Mouse (Mus musculus) embryonic stem cell, embryonic (primary cell): ENCODE measurements at regions not wholly inside any gene's neighbourhood (a gene's known extent, or its start where the extent isn't known, plus 50 kb on each side); places are given as distances from the start of the nearest gene placed in this dataset.

Source experiments
- CTCF ChIA-PET, 4 experiments: fragments of 300-600 bp in 2 of 4; fragments of 350-600 bp in 2 of 4; sonication (Branson Sonifier 250); formaldehyde crosslinking; loops; one replicate each; lab custom pipeline; 2022; ENCODE audit warnings: inconsistent platforms in 2 of 4; lab: Charles Lee
- POLR2A ChIA-PET, 4 experiments: fragments of 300-600 bp in 2 of 4; fragments of 350-600 bp in 2 of 4; sonication (Branson Sonifier 250); formaldehyde crosslinking; loops; one replicate each; lab custom pipeline; 2022; ENCODE audit warnings: antibody characterized with exemption in 4 of 4, inconsistent platforms in 1 of 4; lab: Charles Lee

DNA sequence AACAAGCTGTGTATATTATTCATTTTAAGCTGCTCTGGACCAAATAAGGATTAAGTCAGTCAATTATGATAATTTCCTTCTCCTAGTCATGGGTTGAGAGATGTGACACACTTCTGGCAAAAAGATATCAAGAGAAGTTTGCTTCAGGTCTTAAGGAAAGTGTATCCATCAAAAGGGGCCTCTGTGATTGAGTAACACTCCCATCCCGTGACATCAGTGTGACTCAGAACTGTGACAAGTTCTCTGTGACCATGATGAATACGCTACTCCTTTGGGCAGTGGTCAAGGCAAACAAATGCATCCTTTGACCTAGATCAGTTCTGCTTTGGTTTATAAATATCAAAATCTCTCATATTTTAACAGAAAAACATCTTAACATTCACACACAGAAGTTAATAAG is 290.8 kb upstream of the Adgrl4 start:
- ChIA-PET CTCF (no interaction called here), POLR2A (no interaction called here)

DNA sequence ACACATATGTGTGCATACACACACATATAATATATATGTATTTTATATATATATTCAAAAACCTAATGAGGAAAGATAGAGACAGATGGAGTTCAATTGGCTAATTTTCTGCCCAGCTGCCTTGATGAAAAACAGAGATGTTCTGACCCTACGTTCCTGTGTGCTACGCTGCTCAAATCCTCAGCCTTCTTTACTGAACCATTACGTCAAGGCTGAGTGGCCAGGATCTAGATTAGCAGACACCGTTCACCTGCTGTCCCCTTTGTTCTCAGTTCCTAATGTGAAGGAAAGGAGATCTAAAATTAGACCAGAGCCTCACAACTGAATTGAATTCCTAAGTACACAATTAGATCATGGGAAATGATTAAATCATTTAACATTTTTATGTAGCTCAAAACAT is 284.3 kb upstream of the Adgrl4 start:
- POLR2A ChIA-PET = no interaction called here
- CTCF ChIA-PET = interaction anchor here in 1 of 4 experiments (0.7 kb wide), 1 partner anchor 34 kb away, joined by 4 read pairs; no protein-coding TSS in a partner anchor

DNA sequence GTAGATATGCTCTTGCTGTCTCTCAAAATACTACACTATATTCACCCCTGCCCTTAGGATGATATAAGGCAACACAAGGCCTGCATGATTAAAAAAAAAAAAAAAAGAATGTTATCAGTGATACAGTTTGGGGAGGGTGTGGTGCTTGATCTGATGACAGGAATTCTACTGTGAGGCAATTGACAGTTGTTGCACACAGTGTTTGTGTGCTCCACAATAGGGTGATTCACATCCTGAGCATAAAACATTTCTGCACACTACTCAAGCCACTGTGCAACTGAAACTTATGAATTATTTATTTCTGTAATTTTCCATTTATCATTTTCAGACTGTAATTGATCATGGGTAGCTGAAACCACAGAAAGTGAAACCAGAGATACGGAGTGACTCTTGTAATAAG is 277.2 kb upstream of the Adgrl4 start:
- ChIA-PET CTCF (no interaction called here), POLR2A (no interaction called here)

DNA sequence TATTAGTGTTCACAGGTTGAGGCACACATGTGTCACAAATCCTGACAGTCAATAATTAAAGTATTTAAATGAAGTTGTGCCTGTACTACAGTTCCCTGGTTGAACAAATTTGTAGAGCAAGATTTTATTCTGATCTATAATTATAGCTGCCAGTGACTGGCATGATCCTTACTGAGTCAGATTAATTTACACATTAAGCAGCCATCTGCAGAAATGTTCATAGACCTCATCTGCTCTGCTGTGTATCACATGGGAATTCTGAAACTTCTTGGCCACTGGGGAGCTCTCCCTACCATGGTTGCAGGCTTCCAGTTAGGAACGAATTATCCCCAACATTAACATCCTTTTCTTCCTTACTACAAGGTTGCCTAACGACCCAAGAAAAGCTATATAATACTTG is 255.6 kb upstream of the Adgrl4 start:
- POLR2A ChIA-PET = no interaction called here

DNA sequence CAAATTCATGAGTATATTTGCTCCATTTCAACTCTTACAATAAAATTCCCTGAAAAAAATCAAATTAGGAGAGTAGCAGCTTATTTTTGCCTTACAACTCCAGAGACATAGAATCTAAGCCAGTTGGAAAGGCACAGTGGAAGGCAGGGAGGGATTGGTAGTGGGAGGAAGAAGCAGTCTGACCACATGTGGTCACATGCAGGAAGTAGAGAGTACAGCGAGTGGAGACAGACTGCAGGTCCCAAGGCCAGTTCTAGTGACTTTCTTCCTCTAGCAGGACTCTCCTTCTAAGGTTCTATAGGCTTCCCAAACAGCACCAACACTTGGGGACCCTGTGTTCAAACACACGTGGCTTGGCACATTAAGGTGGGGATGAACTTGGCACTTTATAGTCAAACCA is 245.6 kb upstream of the Adgrl4 start:
- CTCF ChIA-PET = no interaction called here
- POLR2A ChIA-PET = no interaction called here

More for the DNA sequence above, 255.6 kb upstream of the Adgrl4 start:
- CTCF ChIA-PET = no interaction called here

DNA sequence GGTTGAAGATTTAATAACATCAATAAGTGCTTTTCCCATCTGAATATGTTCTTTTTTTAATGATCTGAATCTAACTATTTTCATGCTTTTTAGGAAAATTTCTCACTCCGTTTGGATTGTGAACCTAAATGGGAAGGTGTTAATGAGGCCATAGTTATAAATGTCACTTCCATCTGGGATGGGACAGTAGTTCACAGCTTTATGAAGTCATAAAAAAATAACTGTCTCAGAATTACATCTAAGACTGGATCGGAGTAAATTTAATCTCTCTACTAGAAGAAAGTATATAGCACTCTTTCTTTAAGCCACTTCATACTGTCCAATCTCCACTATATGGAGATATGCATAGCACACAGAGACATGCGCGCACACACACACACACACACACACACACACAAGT is 226.7 kb upstream of the Adgrl4 start:
- ChIA-PET POLR2A (no interaction called here), CTCF (no interaction called here)

DNA sequence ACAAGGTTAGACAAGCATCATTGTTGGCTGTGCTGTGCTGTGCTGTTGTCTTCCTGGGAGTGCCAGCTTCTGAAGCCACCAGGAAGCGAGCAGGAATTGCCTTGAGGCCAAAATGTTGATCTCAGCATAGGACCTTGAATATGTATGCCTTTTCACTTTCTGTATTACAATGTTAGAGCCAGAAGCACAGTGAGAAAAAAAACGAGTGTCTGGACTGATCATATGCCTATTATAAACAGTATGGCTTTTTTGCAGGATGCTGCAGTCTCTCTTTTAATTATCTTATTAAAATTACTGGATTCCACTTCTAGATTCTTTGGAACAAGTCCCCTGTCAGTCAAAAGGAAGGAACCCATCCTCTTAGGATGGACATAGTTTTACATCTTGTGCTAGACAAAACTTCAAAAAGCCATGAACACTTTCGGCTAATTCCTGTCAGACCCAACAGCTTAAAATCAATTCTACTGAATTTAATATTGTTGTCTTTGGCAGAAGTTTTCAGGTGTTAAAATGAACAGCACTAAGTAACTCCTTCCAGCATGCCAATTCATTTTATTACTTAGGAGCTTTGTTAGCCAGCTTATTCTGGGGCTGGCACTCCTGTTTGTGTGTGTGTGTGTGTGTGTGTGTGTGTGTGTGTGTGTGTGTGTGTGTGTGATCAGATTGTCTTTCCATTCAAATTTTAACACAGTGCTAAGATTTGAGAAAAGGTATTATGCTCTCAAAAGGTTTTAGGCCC is 220.8 kb upstream of the Adgrl4 start:
- ChIA-PET CTCF (no interaction called here), POLR2A (no interaction called here)

DNA sequence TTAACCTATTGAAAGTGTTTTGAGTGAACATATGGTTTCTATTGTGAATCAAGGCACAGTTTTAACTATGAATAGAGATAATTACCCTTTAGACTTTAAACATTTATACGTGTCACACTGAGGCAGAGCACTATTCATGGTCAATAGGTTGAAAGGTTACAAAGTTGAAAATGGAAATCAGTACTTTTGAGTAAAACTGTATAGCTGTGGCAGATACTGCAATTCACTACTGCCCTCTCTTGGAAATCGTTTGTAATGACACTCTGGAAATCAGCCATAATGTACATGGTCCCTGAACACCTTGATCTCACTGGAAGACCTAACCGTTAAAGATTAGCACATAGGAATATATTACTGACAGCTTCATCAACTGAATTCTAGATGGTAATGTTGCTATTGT is 215.3 kb upstream of the Adgrl4 start:
- ChIA-PET POLR2A (no interaction called here), CTCF (no interaction called here)

DNA sequence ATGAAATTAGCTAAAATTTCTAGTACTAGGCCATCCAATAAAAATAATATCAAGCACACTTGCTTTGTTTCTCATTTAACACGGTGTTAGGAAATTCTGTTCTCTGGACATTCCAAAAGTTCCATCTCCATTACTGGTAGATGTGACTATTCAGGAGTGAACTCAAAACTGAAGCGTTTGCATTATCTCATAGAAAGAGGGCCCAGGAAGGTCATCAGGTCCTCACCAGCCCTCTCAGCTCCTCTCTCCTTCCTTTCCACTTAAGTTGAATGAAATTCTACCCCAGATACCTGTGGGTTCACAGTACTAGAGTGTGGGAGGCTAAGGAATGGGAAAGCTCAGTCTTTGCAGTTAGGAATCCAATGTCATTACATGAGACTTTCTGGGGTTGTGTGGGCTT is 185.2 kb upstream of the Adgrl4 start:
- CTCF ChIA-PET = no interaction called here

DNA sequence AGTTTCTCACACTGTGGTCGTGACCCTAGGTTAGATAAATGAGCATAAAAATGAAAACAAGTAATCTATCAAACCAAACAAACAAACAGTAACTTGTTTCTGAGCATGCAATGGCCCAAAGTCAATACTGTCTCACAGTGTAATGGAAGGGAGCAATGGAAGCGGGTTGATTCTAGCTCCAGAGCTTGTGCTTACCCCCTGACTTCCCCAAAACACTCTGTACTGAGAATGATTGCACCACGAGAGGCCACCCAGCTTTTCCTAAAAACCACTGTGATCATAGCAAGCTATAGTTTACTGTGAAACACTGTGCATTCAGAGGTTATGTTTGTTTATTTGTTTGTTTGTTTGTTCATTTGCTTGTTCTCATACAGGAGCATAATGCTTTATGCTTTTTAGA is 174.9 kb upstream of the Adgrl4 start:
- CTCF ChIA-PET = no interaction called here

More for the DNA sequence above, 185.2 kb upstream of the Adgrl4 start:
- POLR2A ChIA-PET = no interaction called here

DNA sequence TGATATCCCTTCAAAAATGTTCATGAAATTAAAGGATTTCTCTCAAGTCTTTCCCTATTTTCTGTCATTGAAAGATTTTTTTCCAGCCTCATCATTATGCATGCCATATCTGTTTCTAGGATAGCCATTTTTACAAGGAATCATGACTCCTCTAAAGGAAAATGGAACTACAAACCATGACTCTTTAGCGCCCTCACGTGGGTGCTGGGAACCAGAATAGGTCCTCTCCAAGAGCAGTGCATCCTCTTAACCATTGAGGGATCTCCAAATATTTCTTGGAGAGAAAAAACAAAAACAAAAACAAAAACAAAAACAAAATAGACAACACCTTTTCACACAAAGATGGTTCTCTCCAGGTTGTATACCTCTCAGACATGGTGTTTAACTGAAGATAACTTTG is 172.0 kb upstream of the Adgrl4 start:
- ChIA-PET CTCF (no interaction called here), POLR2A (no interaction called here)

More for the DNA sequence above, 174.9 kb upstream of the Adgrl4 start:
- POLR2A ChIA-PET = no interaction called here

DNA sequence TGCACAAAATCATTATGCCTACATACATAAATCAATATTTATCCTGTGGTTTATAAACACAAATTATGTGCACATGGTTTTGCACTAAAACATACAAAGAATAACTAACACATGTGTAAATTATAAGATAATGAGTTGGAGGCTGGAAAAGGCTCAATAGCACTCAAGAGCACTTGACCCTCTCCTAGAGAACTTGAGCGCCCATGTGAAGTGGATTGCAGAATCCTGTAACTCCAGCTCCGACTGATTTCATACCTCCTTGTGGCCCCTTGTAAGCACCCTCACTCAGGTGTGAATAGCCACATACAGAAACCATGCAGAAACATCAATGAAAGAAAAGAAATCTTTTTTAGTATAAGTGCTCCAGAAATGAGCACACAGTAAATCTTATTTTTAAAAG is 168.2 kb upstream of the Adgrl4 start:
- ChIA-PET CTCF (no interaction called here), POLR2A (no interaction called here)

DNA sequence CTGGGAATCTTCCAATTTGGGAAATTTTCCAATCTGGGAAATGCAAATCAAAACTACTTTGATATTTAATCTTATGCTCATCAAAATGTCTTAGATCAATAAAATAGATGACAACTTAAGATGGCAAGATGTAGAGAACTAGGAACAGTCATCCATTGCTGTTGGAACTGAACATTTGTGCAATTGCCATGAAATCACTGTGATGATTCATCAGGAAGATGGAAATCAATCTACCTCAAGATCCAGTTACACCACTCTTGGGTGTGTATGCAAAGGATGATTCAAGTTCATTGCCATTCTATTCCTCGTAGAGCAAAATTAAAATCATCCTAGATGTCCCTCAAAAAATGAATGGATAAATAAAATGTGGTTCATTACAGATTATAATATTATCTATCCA is 153.9 kb upstream of the Adgrl4 start:
- ChIA-PET POLR2A (no interaction called here), CTCF (no interaction called here)

DNA sequence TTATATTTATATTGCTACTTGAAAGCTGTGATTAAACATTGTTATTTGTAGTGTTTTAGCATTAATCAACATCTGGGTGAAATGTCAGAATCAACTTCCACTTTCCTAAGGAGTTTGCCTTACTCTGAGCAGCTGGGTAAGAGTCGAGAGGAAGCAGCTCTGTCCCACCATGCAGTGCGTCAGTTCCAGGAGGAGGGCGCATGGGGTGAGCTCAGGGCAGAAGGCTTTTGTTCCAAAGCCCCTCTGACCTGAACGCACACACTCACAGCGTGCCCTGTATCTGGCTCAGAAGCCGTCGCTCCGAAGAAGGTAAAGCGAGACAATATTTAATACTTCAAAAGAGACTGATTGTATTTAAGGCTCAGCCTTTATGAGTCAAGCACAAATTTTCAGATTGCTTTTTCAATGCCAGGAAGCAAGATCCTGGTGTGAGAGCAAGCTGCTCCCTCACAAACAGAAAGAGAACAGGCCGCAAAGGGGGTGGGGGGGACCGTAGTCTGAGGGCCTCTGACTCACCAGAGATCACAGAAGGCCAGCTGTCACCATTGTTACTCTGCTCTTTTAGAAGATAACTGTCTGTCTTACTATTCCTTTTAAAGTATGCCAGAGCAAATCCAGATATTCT is 143.6 kb upstream of the Adgrl4 start:
- ChIA-PET CTCF (no interaction called here), POLR2A (no interaction called here)

DNA sequence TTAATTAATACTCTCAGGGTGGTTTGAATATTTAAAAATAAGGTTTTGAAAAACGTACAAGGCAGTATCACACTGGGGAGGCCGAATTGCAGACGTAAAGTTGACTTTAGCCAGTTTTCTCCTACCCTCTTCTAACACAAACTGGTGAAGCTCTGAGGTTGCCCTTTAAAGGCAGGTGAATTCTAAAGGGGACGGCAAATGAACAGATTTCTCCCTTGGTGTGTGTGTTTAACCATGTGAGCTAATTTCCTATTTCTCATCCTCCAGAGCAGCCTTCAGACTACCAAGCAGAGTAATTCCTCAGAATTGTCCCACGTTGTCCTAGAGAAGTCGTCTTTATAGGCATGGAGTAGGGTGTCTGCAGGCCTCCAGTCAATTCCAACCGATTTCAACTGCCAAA is 143.1 kb upstream of the Adgrl4 start:
- POLR2A ChIA-PET = no interaction called here
- CTCF ChIA-PET = no interaction called here

DNA sequence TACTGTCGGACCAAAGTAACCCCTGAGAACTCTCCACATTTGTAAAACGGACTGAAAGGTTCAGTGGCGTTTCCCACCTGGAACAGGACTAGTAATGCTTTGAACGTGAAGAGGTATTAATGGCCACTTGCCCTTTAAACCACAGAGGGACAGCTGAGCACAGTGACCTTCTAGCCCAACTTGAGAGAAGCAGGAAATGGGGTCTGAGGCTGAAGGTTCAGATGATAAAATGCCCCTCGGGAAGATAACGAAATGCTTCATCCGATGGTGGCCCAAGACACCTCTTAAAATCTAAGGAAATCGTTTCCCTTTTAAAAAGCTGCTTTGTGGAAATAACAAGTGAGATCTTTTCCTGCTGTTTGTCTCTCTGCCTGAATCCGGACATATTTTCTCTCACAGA is 142.7 kb upstream of the Adgrl4 start:
- ChIA-PET POLR2A (no interaction called here), CTCF (no interaction called here)

DNA sequence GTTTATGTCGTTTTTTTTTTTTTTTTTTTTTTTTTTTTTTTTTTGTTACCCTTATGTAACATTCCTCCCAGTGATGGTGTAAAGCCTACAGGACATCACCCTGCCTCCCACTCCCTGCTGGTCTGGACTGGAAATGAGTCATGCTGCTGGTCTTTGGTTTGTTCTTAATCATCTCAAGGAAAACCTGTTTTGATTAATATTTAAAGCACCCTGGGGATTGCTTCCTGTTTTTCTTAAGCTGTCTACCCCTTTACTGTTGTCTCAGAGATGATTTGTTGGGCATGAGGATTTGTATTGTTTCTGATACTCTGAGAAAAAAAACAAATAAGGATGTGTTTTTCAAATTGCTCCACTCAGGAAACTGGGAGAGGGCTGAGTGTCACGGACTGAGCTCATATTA is 139.4 kb upstream of the Adgrl4 start:
- POLR2A ChIA-PET = no interaction called here
- CTCF ChIA-PET = interaction anchor here in 1 of 4 experiments (0.5 kb wide), 1 partner anchor 65 kb away, joined by 3 read pairs; no protein-coding TSS in a partner anchor

DNA sequence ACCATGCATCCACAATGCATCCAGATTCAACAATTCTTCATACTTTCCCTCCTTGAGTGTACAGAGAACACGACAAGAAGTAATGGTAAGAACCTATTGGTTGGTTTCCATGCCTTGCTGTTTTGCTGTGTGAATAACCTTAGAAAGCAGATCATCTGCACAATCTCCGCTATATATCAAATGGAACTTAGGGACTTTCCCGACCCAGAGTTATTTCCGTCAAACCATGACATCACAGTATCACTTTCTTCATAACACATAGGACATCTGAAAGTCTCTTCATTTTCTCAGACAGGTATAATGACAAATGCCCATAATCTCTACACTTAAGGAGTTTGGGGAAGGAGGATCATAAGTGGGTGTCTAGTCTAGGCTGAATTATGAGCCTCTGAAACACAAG is 132.3 kb upstream of the Adgrl4 start:
- CTCF ChIA-PET = no interaction called here
- POLR2A ChIA-PET = no interaction called here

DNA sequence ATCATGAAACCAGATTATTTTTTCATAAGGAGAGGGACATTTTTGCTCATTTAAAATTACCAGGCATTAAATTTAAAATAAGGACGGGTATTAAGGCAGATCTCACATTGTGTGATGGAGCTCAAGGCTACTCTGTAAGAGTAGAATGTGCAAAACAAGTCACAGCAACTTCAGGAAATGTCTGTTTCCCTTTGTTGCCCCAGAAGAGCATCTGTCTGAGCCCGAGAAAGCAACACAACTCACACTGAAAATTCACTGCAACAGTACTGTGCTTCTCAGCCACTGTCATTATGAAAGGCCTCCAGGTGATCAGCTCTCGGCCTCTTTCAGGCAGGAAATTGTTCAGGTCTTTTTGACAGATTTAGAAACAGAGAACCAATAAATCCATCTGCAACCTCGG is 129.7 kb upstream of the Adgrl4 start:
- POLR2A ChIA-PET = no interaction called here
- CTCF ChIA-PET = no interaction called here

DNA sequence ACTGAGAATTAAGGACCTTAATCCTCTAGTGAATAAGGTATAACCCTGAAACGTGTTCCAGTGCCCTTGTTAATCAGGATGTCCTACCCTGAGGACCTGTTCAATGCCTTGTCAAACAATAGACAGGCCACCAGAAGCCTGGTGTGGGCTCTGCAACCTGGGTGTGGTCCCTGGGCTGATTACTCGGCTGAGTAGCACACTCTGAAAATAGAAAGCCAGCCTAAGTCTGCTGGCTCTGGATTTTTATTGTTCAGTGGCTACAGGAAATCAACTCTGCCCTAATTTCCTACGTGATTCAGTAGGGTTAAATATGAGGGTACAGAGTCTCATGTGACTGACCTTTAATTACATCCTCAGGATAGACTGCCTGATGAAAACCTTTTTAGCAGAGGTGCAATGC is 113.9 kb upstream of the Adgrl4 start:
- ChIA-PET CTCF (interaction anchor here in 1 of 4 experiments (0.5 kb wide), 1 partner anchor 233 kb away, joined by 3 read pairs; no protein-coding TSS in a partner anchor), POLR2A (no interaction called here)

DNA sequence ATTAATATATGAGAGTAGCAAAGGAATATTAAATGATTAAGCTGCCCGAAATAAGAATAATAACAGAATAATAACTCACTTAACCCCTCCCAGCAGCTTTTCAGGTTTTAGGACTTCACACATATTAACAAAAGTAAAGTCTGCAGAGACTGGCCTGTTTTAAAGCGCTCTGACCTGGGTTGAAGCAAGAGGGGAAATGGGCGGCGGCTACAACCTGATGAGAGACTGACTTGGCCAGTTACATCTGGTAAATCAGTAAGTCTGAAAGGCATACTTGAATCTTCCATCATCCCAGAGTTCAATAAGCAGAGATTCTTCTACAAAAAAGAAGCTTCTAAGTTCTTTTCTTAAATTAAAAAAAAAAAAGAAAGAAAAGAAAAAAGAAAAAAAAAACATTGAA is 107.9 kb upstream of the Adgrl4 start:
- CTCF ChIA-PET = interaction anchor here in 1 of 4 experiments (0.5 kb wide), 1 partner anchor 205 kb away, joined by 3 read pairs; no protein-coding TSS in a partner anchor

More for the DNA sequence above, 107.9 kb upstream of the Adgrl4 start:
- POLR2A ChIA-PET = no interaction called here
